Mouse (Mus musculus) spleen, adult 2 months (tissue): ENCODE results near the gene Il4ra.

ENCODE experiments used
- CTCF ChIP-seq: fragments of 200-500 bp; IDR thresholded peaks from 2 replicates; pipeline ENCODE4 v1.5.1; 2011; ENCODE audit warnings: mild to moderate bottlenecking, inconsistent platforms; ENCODE audit not compliant: insufficient read depth, insufficient read length, insufficient replicate concordance; ENCODE audit errors: extremely low read depth
- POLR2A ChIP-seq: fragments of 200-500 bp; IDR thresholded peaks from 2 replicates; pipeline ENCODE4 v1.6.1; 2011; ENCODE audit warnings: low read depth, low read length, inconsistent platforms

- TF ChIP-seq POLR2A, result no peak
- no peak for TF ChIP-seq CTCF
These were observed 3.5 kb downstream of the Il4ra start for GRCm38 (mm10) chr7:125555351-125555872.
